Mouse (Mus musculus): ENCODE data around the gene Rsph4a.
A peak's percentile ranks its signal among the peaks of the same experiment; 100 is the strongest.
"Not testable (repeated sequence)": the region's sequence is repeated elsewhere in the genome, so short reads cannot be mapped to it uniquely, and the experiment has no call there.

Gene Rsph4a

DNA sequence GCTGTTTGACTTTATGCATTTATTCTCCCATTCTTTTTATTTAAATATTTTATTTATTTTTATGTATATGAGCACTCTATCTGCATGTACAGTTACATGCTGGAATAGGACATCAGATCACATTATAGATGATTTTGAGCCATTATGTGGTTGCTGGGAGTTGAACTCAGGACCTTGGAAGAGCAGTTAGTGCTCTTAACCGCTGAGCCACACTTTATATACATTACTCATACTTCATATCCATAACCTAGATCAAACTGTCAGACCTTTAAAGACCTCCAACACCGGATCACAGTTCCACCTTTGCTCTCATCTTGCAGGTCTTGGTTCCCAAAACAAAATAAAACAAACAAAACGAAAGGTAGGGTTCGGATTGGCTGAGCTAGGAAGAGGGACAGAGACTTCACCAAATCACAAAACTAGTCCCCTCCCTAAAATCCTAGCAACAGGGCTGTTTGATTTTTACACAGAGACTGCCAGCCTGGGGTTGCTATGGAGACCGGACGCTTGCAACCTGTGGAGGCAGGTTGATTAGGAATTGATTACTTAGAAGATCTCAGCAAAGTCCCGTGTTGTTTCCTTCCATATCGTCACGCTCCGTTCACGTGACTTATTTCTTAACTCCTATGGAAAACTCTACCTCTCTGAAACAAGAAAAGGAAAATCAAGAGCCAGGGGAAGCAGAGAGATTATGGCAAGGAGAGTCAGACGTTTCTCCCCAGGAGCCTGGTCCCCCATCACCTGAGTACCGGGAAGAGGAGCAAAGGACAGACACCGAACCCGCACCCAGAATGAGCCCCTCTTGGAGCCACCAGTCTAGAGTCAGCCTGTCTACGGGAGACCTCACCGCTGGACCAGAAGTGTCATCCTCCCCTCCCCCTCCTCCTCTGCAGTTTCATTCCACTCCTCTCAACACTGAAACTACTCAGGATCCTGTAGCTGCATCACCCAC is at the start of gene Rsph4a:
Rsph4a (plus strand) TSS at position 582 of the 952 bp plus-strand sequence.
- DNase-seq (ENCODE audit: low spot score) = peak; percentile 81

GRCm38 (mm10) chr10:33857421-33857820 is 47.5 kb upstream of the Rsph4a start, which contains the start of gene Sult3a1:
Sult3a1 (plus strand) TSS chr10:33857721.
- no peak for DNase-seq (ENCODE audit: low spot score)

- DNase-seq (ENCODE audit: low spot score) = no peak
Measured at GRCm38 (mm10) chr10:33865994-33866393, 38.9 kb upstream of the Rsph4a start.

- no peak for DNase-seq (ENCODE audit: low spot score)
Measured at GRCm38 (mm10) chr10:33870441-33870840, 34.5 kb upstream of the Rsph4a start.

GRCm38 (mm10) chr10:33872672-33873398 is 32.1 kb upstream of the Rsph4a start:
- DNase-seq (ENCODE audit: low spot score) = no peak

GRCm38 (mm10) chr10:33882411-33882810 is 22.5 kb upstream of the Rsph4a start:
- not testable (repeated sequence) for DNase-seq (ENCODE audit: low spot score)

GRCm38 (mm10) chr10:33901520-33901919 is 3.4 kb upstream of the Rsph4a start:
- DNase-seq (ENCODE audit: low spot score) = not testable (repeated sequence)

DNA sequence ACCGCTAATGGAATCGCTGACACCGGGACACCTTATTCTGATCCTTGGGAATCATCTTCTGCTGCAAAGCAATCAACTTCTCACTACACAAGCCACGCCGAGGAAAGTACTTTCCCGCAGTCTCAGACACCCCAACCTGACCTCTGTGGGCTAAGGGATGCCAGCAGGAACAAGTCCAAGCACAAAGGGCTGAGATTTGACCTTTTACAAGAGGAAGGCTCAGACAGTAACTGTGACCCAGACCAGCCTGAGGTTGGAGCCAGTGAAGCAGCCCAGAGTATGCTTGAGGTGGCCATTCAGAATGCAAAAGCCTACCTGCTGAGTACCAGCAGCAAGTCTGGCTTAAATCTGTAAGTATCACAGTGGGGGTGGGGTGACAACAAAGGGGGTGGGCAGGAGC is 578 bp downstream of the Rsph4a start:
- DNase-seq (ENCODE audit: low spot score) = no peak

- DNase-seq (ENCODE audit: low spot score) = no peak
Measured at GRCm38 (mm10) chr10:33940702-33941101, 35.8 kb downstream of the Rsph4a start.

DNA sequence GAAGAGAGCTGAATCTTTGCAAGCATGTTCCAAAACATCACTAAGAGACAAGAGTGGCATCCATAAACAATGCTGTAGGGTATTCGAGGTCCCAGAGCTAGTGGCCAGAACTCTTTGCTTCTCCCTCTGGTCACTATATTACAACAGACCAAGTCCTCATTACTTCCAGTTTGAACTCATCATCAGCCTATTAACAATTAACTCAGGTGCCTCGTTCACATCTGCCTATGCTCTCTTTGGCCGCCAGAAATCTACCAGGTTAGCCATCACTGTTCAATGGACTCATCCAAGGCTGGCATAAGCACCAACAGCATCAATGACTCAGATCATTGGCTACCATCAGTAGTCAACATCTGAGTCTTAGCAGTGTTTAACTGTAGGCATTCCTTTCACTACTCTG is 40.5 kb downstream of the Rsph4a start:
- DNase-seq (ENCODE audit: low spot score) = no peak

DNA sequence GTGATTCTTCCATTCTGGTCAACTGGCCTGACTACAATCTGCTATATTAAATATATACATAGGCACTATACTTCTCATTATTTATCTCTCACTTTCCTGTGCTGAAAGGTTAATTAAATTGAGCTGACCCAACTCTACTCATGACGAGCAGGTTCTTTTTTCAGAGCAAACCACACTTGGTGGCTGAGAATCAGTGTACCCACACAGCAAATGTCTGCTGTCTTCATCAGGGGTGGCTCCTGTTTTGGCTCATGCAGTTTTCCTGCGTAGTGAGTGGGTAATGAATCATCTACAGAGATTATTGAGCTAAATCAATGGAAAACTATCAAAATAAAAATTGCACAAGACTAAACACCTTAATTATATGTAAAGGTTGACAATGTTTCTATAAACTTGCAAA is 41.4 kb downstream of the Rsph4a start:
- no peak for DNase-seq (ENCODE audit: low spot score)

GRCm38 (mm10) chr10:33950803-33951583 is 46.1 kb downstream of the Rsph4a start, which contains the start of gene Zup1:
Zup1 (minus strand) TSS chr10:33951269.
- peak; percentile 92 for DNase-seq (ENCODE audit: low spot score)

- no peak for DNase-seq (ENCODE audit: low spot score)
Measured at GRCm38 (mm10) chr10:33952509-33952908, 47.6 kb downstream of the Rsph4a start.
